Mouse (Mus musculus) spleen, embryonic (tissue): ENCODE measurements at regions not wholly inside any gene's neighbourhood (a gene's known extent, or its start where the extent isn't known, plus 50 kb on each side); places are given as distances from the start of the nearest gene placed in this dataset.
"Not testable (repeated sequence)": the region's sequence is repeated elsewhere in the genome, so short reads cannot be mapped to it uniquely, and the experiment has no call there.

Source experiments
- CTCF ChIA-PET: fragments of 350-600 bp; sonication (Branson Sonifier 250); formaldehyde crosslinking; loops from one replicate; lab custom pipeline; 2022; lab: Charles Lee

DNA sequence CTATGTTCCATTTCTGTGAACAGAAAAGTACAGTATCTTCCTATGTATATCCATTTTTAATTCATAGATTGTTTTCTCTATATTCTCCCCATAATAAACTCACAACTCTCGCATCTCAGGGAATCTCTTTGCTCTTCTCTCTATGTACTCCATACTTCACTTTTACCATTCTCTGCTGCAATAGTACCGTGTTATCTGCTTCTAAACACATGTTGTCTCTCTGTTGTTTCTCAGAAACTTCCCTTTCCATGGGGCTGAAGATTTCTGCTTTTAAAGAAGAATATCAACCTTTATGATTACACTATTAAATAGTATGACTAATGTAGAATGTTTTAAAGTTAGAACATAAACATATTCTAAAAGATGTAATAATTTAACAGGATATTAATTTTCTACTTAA lies 207.9 kb upstream of the Cntn3 start:
- CTCF ChIA-PET: no interaction called here

DNA sequence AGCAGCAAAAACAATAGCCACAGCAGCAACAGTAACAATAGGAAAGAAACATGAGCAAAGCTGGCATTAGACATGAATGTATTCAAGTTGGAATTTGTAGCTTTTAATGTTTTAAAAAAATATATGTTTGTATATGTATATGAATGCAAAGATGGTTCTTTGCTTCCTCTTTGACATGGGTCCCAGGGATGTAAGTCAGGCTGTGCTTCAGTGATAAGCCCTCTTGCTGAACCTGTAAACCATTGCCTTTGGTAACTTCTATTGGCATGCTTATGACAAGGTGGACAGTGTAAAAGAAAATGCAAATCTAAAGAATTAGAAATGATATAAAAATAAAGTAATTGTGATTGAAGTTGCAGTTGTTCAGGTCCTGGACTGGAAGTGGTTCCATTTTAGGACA lies 201.7 kb upstream of the Cntn3 start:
- CTCF ChIA-PET: no interaction called here

DNA sequence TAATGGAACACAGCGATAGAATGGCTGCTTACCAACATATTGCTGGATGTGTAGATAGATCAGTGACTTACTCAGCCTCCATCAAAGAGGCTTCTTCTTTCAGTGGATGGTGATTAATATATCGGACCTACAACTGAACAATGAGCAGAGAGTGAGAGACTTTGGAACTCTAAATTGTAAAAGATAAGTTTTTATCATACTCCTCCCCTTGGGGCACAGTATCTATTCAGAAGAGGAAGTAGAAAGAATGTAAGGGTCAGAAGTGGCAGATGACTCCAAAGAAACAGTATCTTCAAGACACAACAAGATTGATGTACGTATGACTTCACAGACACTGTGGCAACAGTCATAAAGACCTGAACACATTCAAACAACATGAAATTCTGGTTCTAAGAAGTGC lies 189.5 kb upstream of the Cntn3 start:
- CTCF ChIA-PET: no interaction called here

GRCm38 (mm10) chr6:102755010-102755409 lies 182.1 kb upstream of the Cntn3 start:
- CTCF ChIA-PET: no interaction called here

GRCm38 (mm10) chr6:102750161-102750560 lies 177.3 kb upstream of the Cntn3 start:
- CTCF ChIA-PET: not testable (repeated sequence)

DNA sequence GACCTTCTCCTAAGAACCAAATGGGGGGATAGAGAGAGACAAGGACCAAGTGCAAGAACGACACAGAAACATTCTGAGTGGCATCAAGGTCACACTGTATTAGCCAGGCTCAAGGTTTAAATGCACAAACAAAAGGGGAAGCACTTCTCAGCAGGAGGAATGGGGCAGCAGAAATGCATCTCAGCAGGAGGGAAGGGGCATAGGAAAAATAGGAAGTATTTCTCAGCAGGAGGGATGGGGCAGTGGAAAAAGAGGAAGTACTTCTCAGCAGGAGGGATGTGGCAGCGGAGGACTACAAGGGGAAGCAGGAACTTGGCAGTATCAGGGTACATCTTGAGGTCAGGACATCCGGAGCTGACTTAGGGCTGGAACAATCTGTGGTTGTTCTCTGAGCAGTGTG lies 173.5 kb upstream of the Cntn3 start:
- CTCF ChIA-PET: not testable (repeated sequence)

- CTCF ChIA-PET: not testable (repeated sequence)
Observed at GRCm38 (mm10) chr6:102737237-102737636, 164.3 kb upstream of the Cntn3 start.

GRCm38 (mm10) chr6:102733751-102734150 lies 160.8 kb upstream of the Cntn3 start:
- CTCF ChIA-PET: no interaction called here

DNA sequence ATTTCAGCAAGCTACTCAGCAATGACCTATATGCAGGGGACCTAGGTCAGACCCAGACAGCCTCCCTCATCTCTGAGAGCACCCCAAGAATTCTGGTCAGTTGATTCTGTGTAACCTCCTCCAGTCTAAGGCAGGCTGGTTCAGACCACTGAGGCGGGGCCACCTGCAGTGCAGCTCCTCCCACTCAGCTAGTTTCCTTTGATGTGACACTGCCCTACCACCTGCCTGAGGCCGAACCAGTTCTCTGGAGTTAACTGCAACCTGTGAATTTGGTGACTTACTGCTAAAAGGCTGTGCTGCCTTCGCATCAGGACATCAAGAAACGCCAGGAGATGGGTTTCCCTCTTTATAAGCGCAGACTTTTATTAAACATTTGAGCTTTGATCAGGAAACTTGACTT lies 159.1 kb upstream of the Cntn3 start:
- CTCF ChIA-PET: interaction anchor here (0.6 kb wide), 1 partner anchor 173 kb away, joined by 3 read pairs; no protein-coding TSS in a partner anchor

GRCm38 (mm10) chr6:102725751-102726150 lies 152.8 kb upstream of the Cntn3 start:
- CTCF ChIA-PET: no interaction called here

DNA sequence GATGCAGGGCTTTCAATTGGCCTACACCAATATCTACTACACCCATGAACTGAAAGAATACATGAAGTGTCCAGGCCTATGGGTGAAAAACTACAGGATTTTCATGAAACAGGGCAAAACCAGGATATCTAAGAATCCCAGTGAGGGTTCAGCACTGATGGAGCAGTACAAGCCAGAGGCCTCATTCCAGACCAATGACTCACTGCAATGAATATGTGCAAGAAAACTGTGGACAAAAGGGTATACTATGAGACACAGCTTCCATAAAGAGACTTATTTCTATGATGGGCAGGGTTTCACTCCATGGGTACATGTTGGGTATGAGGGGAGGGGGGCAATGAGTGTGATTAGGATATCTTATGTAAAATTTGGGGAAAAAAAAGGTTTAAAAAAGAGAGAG lies 151.4 kb upstream of the Cntn3 start:
- CTCF ChIA-PET: no interaction called here

GRCm38 (mm10) chr6:102706862-102707261 lies 134.0 kb upstream of the Cntn3 start:
- CTCF ChIA-PET: no interaction called here
